Comparison of ENCODE assay signal across 18 mouse cellular contexts in genomic region chr2:116010469-116010868, GRCm38 (mm10). TPM values are rescaled to one million over a fixed set of nuclear protein-coding genes. Genes with fewer than 3 reads are reported as not detected.
DNase-seq lines count a peak whose midpoint lies in the region; ATAC-seq and TF ChIP-seq lines count a peak whose summit lies in the region.
"Had no signal": no experiment of that assay in that cellular context is flagged by ENCODE, and none has a peak within 500 bp of the region (broad histone marks: within the 10 kb centered on the region; RNA-seq: fewer than 3 reads in every experiment).

No protein-coding gene starts in this region.

- no peak for DNase-seq in forebrain, embryonic 10.5 days (ENCODE audit: extremely low spot score, low spot score)
- no peak for DNase-seq in forebrain, embryonic 11.5 days (ENCODE audit: low spot score)
- no peak for DNase-seq in hindbrain, embryonic 14.5 days (ENCODE audit: low spot score)
- DNase-seq in hindbrain, postnatal 0 days (ENCODE audit: low spot score), result no peak
- DNase-seq in embryo, embryonic 10 days (ENCODE audit: low spot score), result peak; percentile 68
- no peak for DNase-seq in forebrain, postnatal 0 days
- no peak for DNase-seq in cerebellum, adult 8-10 months
- DNase-seq in ovary, postnatal 36 days (ENCODE audit: low spot score), result no peak
- DNase-seq: adrenal gland, postnatal 10 days; cerebellum, postnatal 25 days; heart, postnatal 36 days; kidney, adult 2 months; layer of hippocampus, adult 9-11 months; left cerebral cortex, postnatal 4 days; liver, embryonic 13.5 days had no signal

- 7% methylated on average over 6 of the region's 6 CpGs for WGBS in forebrain, embryonic 10.5 days
- 8% methylated on average over 6 of the region's 6 CpGs for WGBS in forebrain, embryonic 11.5 days
- WGBS in hindbrain, embryonic 14.5 days, result 28% methylated on average over 6 of the region's 6 CpGs
- WGBS in hindbrain, postnatal 0 days, result 36% methylated on average over 6 of the region's 6 CpGs
- 25% methylated on average over 6 of the region's 6 CpGs for WGBS in forebrain, postnatal 0 days

- no peak overlapping the region for H3K4me3 ChIP-seq in forebrain, embryonic 10.5 days
- no peak overlapping the region for H3K4me3 ChIP-seq in forebrain, embryonic 11.5 days (ENCODE audit: low read depth, low read length)
- no peak overlapping the region for H3K4me3 ChIP-seq in hindbrain, embryonic 14.5 days (replicated peaks; ENCODE audit: low read length)
- no peak overlapping the region for H3K4me3 ChIP-seq in hindbrain, postnatal 0 days (ENCODE audit: low read length)
- no peak overlapping the region for H3K4me3 ChIP-seq in forebrain, postnatal 0 days (ENCODE audit: low read depth, low read length)
- H3K4me3 ChIP-seq: liver, embryonic 13.5 days; myocyte; stomach, embryonic 15.5 days had no signal

- peak overlapping the region; percentile 84; the same call in 1 of the 2 replicates for H3K27ac ChIP-seq in forebrain, embryonic 10.5 days
- no peak overlapping the region for H3K27ac ChIP-seq in forebrain, embryonic 11.5 days (ENCODE audit: low read depth, low read length)
- 0 out of 2 replicates have a peak overlapping the region, but pooled peaks have one; percentile 1 for H3K27ac ChIP-seq in hindbrain, embryonic 14.5 days
- H3K27ac ChIP-seq in hindbrain, postnatal 0 days, result no peak overlapping the region
- H3K27ac ChIP-seq in forebrain, postnatal 0 days (ENCODE audit: low read depth, low read length), result peak overlapping the region; percentile 59
- H3K27ac ChIP-seq: liver, embryonic 13.5 days; stomach, embryonic 15.5 days had no signal

- H3K4me2 ChIP-seq in forebrain, embryonic 11.5 days (ENCODE audit: low read depth, low read length, severe bottlenecking), result no peak overlapping the region
- H3K4me2 ChIP-seq in hindbrain, embryonic 14.5 days (replicated peaks), result no peak overlapping the region
- H3K4me2 ChIP-seq in hindbrain, postnatal 0 days (ENCODE audit: low read depth, low read length), result no peak overlapping the region
- H3K4me2 ChIP-seq in forebrain, postnatal 0 days (ENCODE audit: low read depth), result no peak overlapping the region
- H3K4me2 ChIP-seq: liver, embryonic 13.5 days; stomach, embryonic 15.5 days had no signal

- H3K9ac ChIP-seq in forebrain, embryonic 11.5 days (ENCODE audit: low read length), result no peak overlapping the region
- no peak overlapping the region for H3K9ac ChIP-seq in hindbrain, embryonic 14.5 days
- no peak overlapping the region for H3K9ac ChIP-seq in hindbrain, postnatal 0 days (replicated peaks; ENCODE audit: low read length)
- no peak overlapping the region for H3K9ac ChIP-seq in forebrain, postnatal 0 days
- H3K9ac ChIP-seq: liver, embryonic 13.5 days; stomach, embryonic 15.5 days had no signal

- H3K27me3 ChIP-seq in forebrain, embryonic 10.5 days (ENCODE audit: poor library complexity, severe bottlenecking), result peaks cover 76% of the 10 kb centered on the region
- H3K27me3 ChIP-seq in forebrain, embryonic 11.5 days (ENCODE audit: control insufficient read depth, insufficient read depth, low read length), result no peaks in the 10 kb centered on the region
- H3K27me3 ChIP-seq in hindbrain, embryonic 14.5 days (ENCODE audit: control insufficient read depth, insufficient read depth, low read length), result no peaks in the 10 kb centered on the region
- no peaks in the 10 kb centered on the region for H3K27me3 ChIP-seq in hindbrain, postnatal 0 days (ENCODE audit: insufficient read depth, low read length)
- no peaks in the 10 kb centered on the region for H3K27me3 ChIP-seq in forebrain, postnatal 0 days (ENCODE audit: insufficient read depth, low read length)
- H3K27me3 ChIP-seq: liver, embryonic 13.5 days; Patski; stomach, embryonic 15.5 days had no signal

- H3K9me3 ChIP-seq in forebrain, embryonic 10.5 days, result no peaks in the 10 kb centered on the region
- H3K9me3 ChIP-seq in forebrain, embryonic 11.5 days (ENCODE audit: control insufficient read depth, low read length), result no peaks in the 10 kb centered on the region
- no peaks in the 10 kb centered on the region for H3K9me3 ChIP-seq in hindbrain, embryonic 14.5 days (ENCODE audit: control insufficient read depth, low read length)
- H3K9me3 ChIP-seq in hindbrain, postnatal 0 days (ENCODE audit: low read length), result no peaks in the 10 kb centered on the region
- H3K9me3 ChIP-seq in forebrain, postnatal 0 days (ENCODE audit: low read length), result no peaks in the 10 kb centered on the region
- H3K9me3 ChIP-seq: liver, embryonic 13.5 days; stomach, embryonic 15.5 days had no signal

- ATAC-seq in forebrain, embryonic 11.5 days (replicated peaks; ENCODE audit: low FRiP score), result no peak
- ATAC-seq in hindbrain, embryonic 14.5 days (ENCODE audit: low FRiP score), result no peak
- no peak for ATAC-seq in hindbrain, postnatal 0 days
- ATAC-seq in forebrain, postnatal 0 days, result no peak
- ATAC-seq: Patski had no signal

- H3K36me3 ChIP-seq in forebrain, embryonic 10.5 days (replicated peaks), result peaks cover 4% of the 10 kb centered on the region
- no peaks in the 10 kb centered on the region for H3K36me3 ChIP-seq in forebrain, embryonic 11.5 days (ENCODE audit: control insufficient read depth, insufficient read depth, low read length)
- peaks cover 7% of the 10 kb centered on the region for H3K36me3 ChIP-seq in hindbrain, embryonic 14.5 days (replicated peaks; ENCODE audit: control insufficient read depth, insufficient read depth)
- H3K36me3 ChIP-seq in hindbrain, postnatal 0 days (ENCODE audit: insufficient read depth, low read length), result no peaks in the 10 kb centered on the region
- peaks cover 2% of the 10 kb centered on the region; the same call in 1 of the 2 replicates for H3K36me3 ChIP-seq in forebrain, postnatal 0 days (ENCODE audit: insufficient read depth)
- H3K36me3 ChIP-seq: liver, embryonic 13.5 days; stomach, embryonic 15.5 days had no signal

- peaks cover 44% of the 10 kb centered on the region for H3K4me1 ChIP-seq in forebrain, embryonic 10.5 days
- H3K4me1 ChIP-seq in forebrain, embryonic 11.5 days (replicated peaks; ENCODE audit: control insufficient read depth, insufficient read depth, low read length), result peaks cover 14% of the 10 kb centered on the region
- H3K4me1 ChIP-seq in hindbrain, embryonic 14.5 days (replicated peaks; ENCODE audit: control insufficient read depth, insufficient read depth, low read length), result peaks cover 19% of the 10 kb centered on the region
- no peaks in the 10 kb centered on the region for H3K4me1 ChIP-seq in hindbrain, postnatal 0 days (ENCODE audit: insufficient read depth, low read length)
- peaks cover 15% of the 10 kb centered on the region for H3K4me1 ChIP-seq in forebrain, postnatal 0 days (ENCODE audit: insufficient read depth)
- H3K4me1 ChIP-seq: liver, embryonic 13.5 days had no signal

- TF ChIP-seq CTCF in hindbrain, postnatal 0 days (IDR thresholded peaks at IDR 0.05; ENCODE audit: low read depth), result no peak
- TF ChIP-seq CTCF in forebrain, postnatal 0 days (IDR thresholded peaks at IDR 0.05; ENCODE audit: low read depth), result no peak

RNA-seq across cellular contexts. Expression of gene Meis2, which starts 55.2 kb away (rescaled TPM):
- polyA plus RNA-seq in forebrain, embryonic 10.5 days (2016; fragmentation: Nextera tagmentation; extraction: Ambion mirVana), result 32.5 TPM in 2 replicates
- polyA plus RNA-seq in forebrain, embryonic 11.5 days (2014; fragmentation: Nextera tagmentation; extraction: Ambion mirVana), result 75.4 and 77.2 TPM in 2 replicates
- 136 and 159 TPM in 2 replicates for polyA plus RNA-seq in hindbrain, embryonic 14.5 days (2014; fragmentation: Nextera tagmentation; extraction: Ambion mirVana)
- total RNA-seq in hindbrain, postnatal 0 days (2014; rRNA removed), result 132 and 133 TPM in 2 replicates
- 94.4 and 105 TPM in 2 replicates for polyA plus RNA-seq in hindbrain, postnatal 0 days (2015; fragmentation: Nextera tagmentation; extraction: Ambion mirVana)
- total RNA-seq in forebrain, postnatal 0 days (2014; rRNA removed), result 204 and 227 TPM in 2 replicates
- 85.5 and 106 TPM in 2 replicates for polyA plus RNA-seq in forebrain, postnatal 0 days (2015; fragmentation: Nextera tagmentation; extraction: Ambion mirVana)

Comparison
In these comparisons a context has a peak if more than half of its experiments do, and no peak if none do; other contexts are left out.
1. H3K27ac ChIP-seq: peak in forebrain, embryonic 10.5 days (single experiment), hindbrain, embryonic 14.5 days (single experiment) and forebrain, postnatal 0 days (single experiment); none in forebrain, embryonic 11.5 days (single experiment) and hindbrain, postnatal 0 days (single experiment).